Mouse (Mus musculus): ENCODE data around the gene Hipk3. TPM values are rescaled to one million over a fixed set of nuclear protein-coding genes. Genes with fewer than 3 reads are reported as not detected.
A peak's percentile ranks its signal among the peaks of the same experiment; 100 is the strongest.

Gene Hipk3
- polyA plus RNA-seq (2015; fragmentation: Nextera tagmentation; extraction: Ambion mirVana): 6.1 and 7.7 TPM in 2 replicates

DNA sequence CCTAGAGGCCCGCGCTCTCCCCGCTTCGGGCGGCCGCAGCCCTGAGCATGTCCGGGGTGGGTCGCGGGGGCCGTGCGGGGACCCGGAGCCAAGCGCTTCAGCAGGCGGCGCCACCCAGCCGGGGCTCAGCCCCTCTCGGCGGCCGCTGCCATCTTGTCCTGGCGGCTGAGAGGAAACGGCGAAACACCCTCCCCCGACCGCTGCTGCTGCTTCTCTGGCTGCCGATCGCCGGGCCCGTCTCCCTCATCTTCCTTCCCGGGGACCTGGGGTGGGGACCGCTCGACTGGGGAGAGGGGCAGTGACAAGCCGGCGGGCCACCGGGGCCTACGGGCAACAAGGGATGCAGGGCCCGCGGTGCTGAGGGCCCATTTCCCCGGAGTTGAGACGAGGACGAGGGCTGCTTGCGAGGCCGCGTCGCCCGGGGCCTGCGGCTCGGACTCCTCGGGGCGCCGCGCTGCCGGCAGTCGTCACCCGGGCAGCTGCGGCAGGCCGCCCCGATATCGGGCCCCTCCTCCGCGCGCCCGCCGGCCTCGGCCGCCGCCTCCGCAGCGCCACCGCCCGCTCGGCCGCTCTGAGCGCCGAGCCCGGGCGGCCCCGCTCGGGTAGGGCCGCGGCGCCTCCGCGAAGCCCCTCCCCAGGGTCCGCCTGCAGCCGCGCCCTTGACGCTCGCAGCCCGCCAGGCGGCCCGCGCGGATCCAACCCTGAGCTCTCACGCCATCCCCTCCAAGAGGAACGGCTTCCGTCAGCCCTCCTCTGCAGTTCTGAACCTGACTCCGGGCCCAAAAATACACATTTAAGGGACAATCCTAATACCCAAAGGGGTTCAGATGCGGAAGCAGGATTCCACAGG, at the start of gene Hipk3:
Gene Hipk3 (minus strand): TSS at position 496 of the 850 bp plus-strand sequence.
- Histone ChIP-seq H3K36me3 (ENCODE audit: control insufficient read depth, insufficient read depth, low read length) (no peaks in the 10 kb centered on the region), H3K4me1 (ENCODE audit: control insufficient read depth, insufficient read depth, low read depth, low read length) (peaks cover 9% of the 10 kb centered on the region), H3K27me3 (replicated peaks; ENCODE audit: control insufficient read depth, insufficient read depth, low read length) (no peaks in the 10 kb centered on the region), H3K9ac (ENCODE audit: low read depth, low read length) (peak within 1 kb of the TSS; percentile 99), H3K9me3 (ENCODE audit: control insufficient read depth, low read length) (no peaks in the 10 kb centered on the region), H3K27ac (ENCODE audit: low read depth, low read length) (peak within 1 kb of the TSS; percentile 98), H3K4me2 (ENCODE audit: low read length) (peak within 1 kb of the TSS; percentile 71), H3K4me3 (ENCODE audit: low read length) (peak within 1 kb of the TSS; percentile 95)
- peak; percentile 93 for ATAC-seq
- under 1% methylated on average over 66 of the region's 98 CpGs for WGBS

DNA sequence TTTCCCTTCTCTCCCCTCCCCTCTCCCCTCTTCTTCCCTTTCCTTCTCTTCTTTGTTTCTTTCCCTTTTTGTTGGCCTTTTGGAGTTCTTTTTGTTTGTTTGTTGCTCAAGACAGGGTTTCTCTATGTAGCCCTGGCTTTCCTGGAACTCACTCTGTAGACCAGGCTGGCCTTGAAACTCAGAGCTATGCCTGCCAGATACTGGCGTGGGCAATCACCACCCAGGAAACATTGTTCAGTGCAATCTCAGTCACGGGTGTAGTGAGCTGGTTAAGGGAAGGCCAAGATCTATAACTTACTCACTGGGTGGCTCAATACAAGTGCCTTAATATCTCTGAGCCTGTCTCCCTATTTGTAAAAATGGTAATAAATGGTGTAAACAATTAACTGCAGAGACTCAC, 46.0 kb upstream of the Hipk3 start:
- 64% methylated on average over 2 of the region's 2 CpGs for WGBS
- no peak for ATAC-seq
- H3K36me3 ChIP-seq (ENCODE audit: control insufficient read depth, insufficient read depth, low read length): no peaks in the 10 kb centered on the region
- no peak overlapping the region for H3K4me2 ChIP-seq (ENCODE audit: low read length)
- H3K27ac ChIP-seq (ENCODE audit: low read depth, low read length): no peak overlapping the region
- H3K4me3 ChIP-seq (ENCODE audit: low read length): no peak overlapping the region
- no peaks in the 10 kb centered on the region for H3K4me1 ChIP-seq (ENCODE audit: control insufficient read depth, insufficient read depth, low read depth, low read length)
- H3K27me3 ChIP-seq (replicated peaks; ENCODE audit: control insufficient read depth, insufficient read depth, low read length): no peaks in the 10 kb centered on the region
- no peak overlapping the region for H3K9ac ChIP-seq (ENCODE audit: low read depth, low read length)
- no peaks in the 10 kb centered on the region for H3K9me3 ChIP-seq (ENCODE audit: control insufficient read depth, low read length)

GRCm38 (mm10) chr2:104534751-104535150, 40.5 kb upstream of the Hipk3 start:
- Histone ChIP-seq H3K27me3 (replicated peaks; ENCODE audit: control insufficient read depth, insufficient read depth, low read length) (no peaks in the 10 kb centered on the region), H3K4me2 (ENCODE audit: low read length) (no peak overlapping the region), H3K36me3 (ENCODE audit: control insufficient read depth, insufficient read depth, low read length) (no peaks in the 10 kb centered on the region), H3K27ac (ENCODE audit: low read depth, low read length) (no peak overlapping the region), H3K9ac (ENCODE audit: low read depth, low read length) (no peak overlapping the region), H3K4me3 (ENCODE audit: low read length) (no peak overlapping the region), H3K4me1 (ENCODE audit: control insufficient read depth, insufficient read depth, low read depth, low read length) (no peaks in the 10 kb centered on the region), H3K9me3 (ENCODE audit: control insufficient read depth, low read length) (no peaks in the 10 kb centered on the region)
- WGBS: 92% methylated on average over 3 of the region's 3 CpGs
- ATAC-seq: no peak

- H3K27ac ChIP-seq (ENCODE audit: low read depth, low read length): no peak overlapping the region
- ATAC-seq: no peak
- H3K27me3 ChIP-seq (replicated peaks; ENCODE audit: control insufficient read depth, insufficient read depth, low read length): no peaks in the 10 kb centered on the region
- no peaks in the 10 kb centered on the region for H3K4me1 ChIP-seq (ENCODE audit: control insufficient read depth, insufficient read depth, low read depth, low read length)
- WGBS: 75% methylated on average over 1 of the region's 1 CpGs
- no peak overlapping the region for H3K4me3 ChIP-seq (ENCODE audit: low read length)
- H3K36me3 ChIP-seq (ENCODE audit: control insufficient read depth, insufficient read depth, low read length): no peaks in the 10 kb centered on the region
- no peak overlapping the region for H3K4me2 ChIP-seq (ENCODE audit: low read length)
- no peak overlapping the region for H3K9ac ChIP-seq (ENCODE audit: low read depth, low read length)
- no peaks in the 10 kb centered on the region for H3K9me3 ChIP-seq (ENCODE audit: control insufficient read depth, low read length)
Measured at GRCm38 (mm10) chr2:104532548-104532947, 38.3 kb upstream of the Hipk3 start.

GRCm38 (mm10) chr2:104526559-104526958, 32.3 kb upstream of the Hipk3 start:
- Histone ChIP-seq H3K9ac (ENCODE audit: low read depth, low read length) (no peak overlapping the region), H3K4me3 (ENCODE audit: low read length) (no peak overlapping the region), H3K36me3 (ENCODE audit: control insufficient read depth, insufficient read depth, low read length) (no peaks in the 10 kb centered on the region), H3K4me2 (ENCODE audit: low read length) (no peak overlapping the region), H3K4me1 (ENCODE audit: control insufficient read depth, insufficient read depth, low read depth, low read length) (no peaks in the 10 kb centered on the region), H3K27me3 (replicated peaks; ENCODE audit: control insufficient read depth, insufficient read depth, low read length) (no peaks in the 10 kb centered on the region), H3K27ac (ENCODE audit: low read depth, low read length) (no peak overlapping the region), H3K9me3 (ENCODE audit: control insufficient read depth, low read length) (no peaks in the 10 kb centered on the region)
- ATAC-seq: no peak
- 89% methylated on average over 3 of the region's 3 CpGs for WGBS

DNA sequence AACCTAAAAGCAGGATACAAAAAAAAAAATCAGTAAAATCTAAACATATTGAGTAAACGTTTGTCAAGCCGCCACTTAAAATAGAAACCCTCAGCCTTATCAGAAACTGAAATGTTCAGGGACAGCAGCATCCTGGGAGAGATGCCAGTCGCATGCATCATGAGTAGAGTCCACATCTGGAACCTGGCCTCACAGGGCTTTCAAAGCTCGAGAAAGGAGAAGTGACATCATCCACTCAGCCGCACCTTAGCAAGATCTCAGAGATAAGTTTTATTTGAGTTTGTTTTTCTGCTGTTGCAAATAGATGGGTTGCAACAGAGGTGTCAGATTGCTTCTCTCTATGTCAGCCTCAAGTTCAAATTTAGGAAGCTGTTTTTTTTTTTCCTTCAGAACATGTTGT, 31.3 kb upstream of the Hipk3 start:
- Histone ChIP-seq H3K4me2 (ENCODE audit: low read length) (no peak overlapping the region), H3K27ac (ENCODE audit: low read depth, low read length) (no peak overlapping the region), H3K4me1 (ENCODE audit: control insufficient read depth, insufficient read depth, low read depth, low read length) (no peaks in the 10 kb centered on the region), H3K27me3 (replicated peaks; ENCODE audit: control insufficient read depth, insufficient read depth, low read length) (no peaks in the 10 kb centered on the region), H3K36me3 (ENCODE audit: control insufficient read depth, insufficient read depth, low read length) (no peaks in the 10 kb centered on the region), H3K9ac (ENCODE audit: low read depth, low read length) (no peak overlapping the region), H3K4me3 (ENCODE audit: low read length) (no peak overlapping the region), H3K9me3 (ENCODE audit: control insufficient read depth, low read length) (no peaks in the 10 kb centered on the region)
- WGBS: 77% methylated on average over 5 of the region's 5 CpGs
- no peak for ATAC-seq

DNA sequence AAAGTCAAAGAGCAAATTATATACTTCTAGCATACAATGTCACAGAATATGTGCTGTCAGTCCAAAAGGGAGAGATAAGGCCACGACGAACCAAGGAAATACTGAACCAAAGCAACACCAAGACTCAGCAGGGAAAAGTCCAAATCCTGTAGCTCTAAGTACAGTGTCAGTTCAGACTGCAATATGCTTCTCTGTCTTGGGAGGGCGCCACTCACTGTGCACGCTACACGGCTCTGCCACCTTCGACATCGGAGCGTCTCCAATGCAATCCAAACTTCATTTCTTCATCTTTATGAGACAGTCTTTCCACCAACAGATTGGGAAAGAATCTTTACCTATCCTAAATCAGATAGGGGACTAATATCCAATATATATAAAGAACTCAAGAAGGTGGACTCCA, 17.4 kb upstream of the Hipk3 start:
- Histone ChIP-seq H3K9ac (ENCODE audit: low read depth, low read length) (no peak overlapping the region), H3K4me1 (ENCODE audit: control insufficient read depth, insufficient read depth, low read depth, low read length) (no peaks in the 10 kb centered on the region), H3K27ac (ENCODE audit: low read depth, low read length) (no peak overlapping the region), H3K36me3 (ENCODE audit: control insufficient read depth, insufficient read depth, low read length) (no peaks in the 10 kb centered on the region), H3K4me3 (ENCODE audit: low read length) (no peak overlapping the region), H3K4me2 (ENCODE audit: low read length) (no peak overlapping the region), H3K27me3 (replicated peaks; ENCODE audit: control insufficient read depth, insufficient read depth, low read length) (no peaks in the 10 kb centered on the region), H3K9me3 (ENCODE audit: control insufficient read depth, low read length) (peaks cover 4% of the 10 kb centered on the region)
- WGBS: 84% methylated on average over 8 of the region's 8 CpGs
- no peak for ATAC-seq

- no peak overlapping the region for H3K9ac ChIP-seq (ENCODE audit: low read depth, low read length)
- H3K4me2 ChIP-seq (ENCODE audit: low read length): no peak overlapping the region
- no peaks in the 10 kb centered on the region for H3K4me1 ChIP-seq (ENCODE audit: control insufficient read depth, insufficient read depth, low read depth, low read length)
- ATAC-seq: no peak
- no peaks in the 10 kb centered on the region for H3K9me3 ChIP-seq (ENCODE audit: control insufficient read depth, low read length)
- H3K4me3 ChIP-seq (ENCODE audit: low read length): no peak overlapping the region
- 51% methylated on average over 3 of the region's 3 CpGs for WGBS
- H3K36me3 ChIP-seq (ENCODE audit: control insufficient read depth, insufficient read depth, low read length): no peaks in the 10 kb centered on the region
- H3K27ac ChIP-seq (ENCODE audit: low read depth, low read length): no peak overlapping the region
- no peaks in the 10 kb centered on the region for H3K27me3 ChIP-seq (replicated peaks; ENCODE audit: control insufficient read depth, insufficient read depth, low read length)
Measured at GRCm38 (mm10) chr2:104502388-104502787, 8.1 kb upstream of the Hipk3 start.

- no peaks in the 10 kb centered on the region for H3K4me1 ChIP-seq (ENCODE audit: control insufficient read depth, insufficient read depth, low read depth, low read length)
- no peak for ATAC-seq
- WGBS: 87% methylated on average over 2 of the region's 2 CpGs
- no peaks in the 10 kb centered on the region for H3K9me3 ChIP-seq (ENCODE audit: control insufficient read depth, low read length)
- H3K27ac ChIP-seq (ENCODE audit: low read depth, low read length): no peak overlapping the region
- H3K4me2 ChIP-seq (ENCODE audit: low read length): no peak overlapping the region
- H3K36me3 ChIP-seq (ENCODE audit: control insufficient read depth, insufficient read depth, low read length): no peaks in the 10 kb centered on the region
- H3K9ac ChIP-seq (ENCODE audit: low read depth, low read length): no peak overlapping the region
- H3K27me3 ChIP-seq (replicated peaks; ENCODE audit: control insufficient read depth, insufficient read depth, low read length): no peaks in the 10 kb centered on the region
- H3K4me3 ChIP-seq (ENCODE audit: low read length): no peak overlapping the region
Measured at GRCm38 (mm10) chr2:104501091-104501490, 6.8 kb upstream of the Hipk3 start.

Measured in hindbrain, embryonic 16.5 days (tissue).